Mouse (Mus musculus) small intestine, adult 2 months (tissue): ENCODE results near the gene Kdsr. TPM values are rescaled to one million over a fixed set of nuclear protein-coding genes. Genes with fewer than 3 reads are reported as not detected.

Source experiments
- H3K27ac ChIP-seq: fragments of 200-500 bp; 2 replicates; pipeline ENCODE4 v1.5.1; 2012; ENCODE audit warnings: low read depth, low read length, control low read depth, inconsistent platforms; ENCODE audit not compliant: insufficient read depth
- H3K27me3 ChIP-seq: fragments of 200-500 bp; 2 replicates; pipeline ENCODE4 v1.6.1; 2012; ENCODE audit warnings: mild to moderate bottlenecking, moderate library complexity, low read length, inconsistent platforms; ENCODE audit not compliant: control insufficient read depth, insufficient read depth
- H3K36me3 ChIP-seq: fragments of 200-500 bp; 2 replicates; pipeline ENCODE4 v1.6.1; 2012; ENCODE audit warnings: mild to moderate bottlenecking, low read length, control low read depth, inconsistent platforms; ENCODE audit not compliant: control insufficient read depth, insufficient read depth
- H3K4me1 ChIP-seq: fragments of 200-500 bp; 2 replicates; pipeline ENCODE4 v1.6.1; 2012; ENCODE audit warnings: low read length, inconsistent platforms, mixed read lengths; ENCODE audit not compliant: control insufficient read depth, insufficient read depth, insufficient read length
- H3K4me3 ChIP-seq: fragments of 200-500 bp; 2 replicates; pipeline ENCODE4 v1.5.1; 2012; ENCODE audit warnings: low read depth, mild to moderate bottlenecking, control low read depth, inconsistent platforms, low read length, moderate library complexity
- CTCF ChIP-seq: fragments of 200-500 bp; IDR thresholded peaks from 2 replicates; pipeline ENCODE4 v1.5.1; 2012; ENCODE audit warnings: low read depth, mild to moderate bottlenecking, control low read depth, inconsistent platforms, low read length, moderate library complexity, mixed read lengths; ENCODE audit not compliant: insufficient replicate concordance, insufficient read length; ENCODE audit errors: extremely low read depth
- POLR2A ChIP-seq: fragments of 200-500 bp; IDR thresholded peaks from 2 replicates; pipeline ENCODE4 v1.6.1; 2012; ENCODE audit warnings: low read depth, mild to moderate bottlenecking, control low read depth, inconsistent platforms, low read length, moderate library complexity
- WGBS: fragments of 180-500 bp; shearing (Covaris S2); methylation state at CpG from one replicate; pipeline ENCODE4 v1.1.7; 2018; 5-methylcytosine and 5-hydroxymethylcytosine counted together
- polyA plus RNA-seq: library from polyadenylated mRNA; depleted of rRNA; stranded (reverse); fragments of >200 nt; gene quantifications from 2 replicates; pipeline ENCODE4 v1.2.3, GENCODE M21; 2012

Gene Kdsr
- polyA plus RNA-seq, 1 experiment, result 12.1 TPM

DNA sequence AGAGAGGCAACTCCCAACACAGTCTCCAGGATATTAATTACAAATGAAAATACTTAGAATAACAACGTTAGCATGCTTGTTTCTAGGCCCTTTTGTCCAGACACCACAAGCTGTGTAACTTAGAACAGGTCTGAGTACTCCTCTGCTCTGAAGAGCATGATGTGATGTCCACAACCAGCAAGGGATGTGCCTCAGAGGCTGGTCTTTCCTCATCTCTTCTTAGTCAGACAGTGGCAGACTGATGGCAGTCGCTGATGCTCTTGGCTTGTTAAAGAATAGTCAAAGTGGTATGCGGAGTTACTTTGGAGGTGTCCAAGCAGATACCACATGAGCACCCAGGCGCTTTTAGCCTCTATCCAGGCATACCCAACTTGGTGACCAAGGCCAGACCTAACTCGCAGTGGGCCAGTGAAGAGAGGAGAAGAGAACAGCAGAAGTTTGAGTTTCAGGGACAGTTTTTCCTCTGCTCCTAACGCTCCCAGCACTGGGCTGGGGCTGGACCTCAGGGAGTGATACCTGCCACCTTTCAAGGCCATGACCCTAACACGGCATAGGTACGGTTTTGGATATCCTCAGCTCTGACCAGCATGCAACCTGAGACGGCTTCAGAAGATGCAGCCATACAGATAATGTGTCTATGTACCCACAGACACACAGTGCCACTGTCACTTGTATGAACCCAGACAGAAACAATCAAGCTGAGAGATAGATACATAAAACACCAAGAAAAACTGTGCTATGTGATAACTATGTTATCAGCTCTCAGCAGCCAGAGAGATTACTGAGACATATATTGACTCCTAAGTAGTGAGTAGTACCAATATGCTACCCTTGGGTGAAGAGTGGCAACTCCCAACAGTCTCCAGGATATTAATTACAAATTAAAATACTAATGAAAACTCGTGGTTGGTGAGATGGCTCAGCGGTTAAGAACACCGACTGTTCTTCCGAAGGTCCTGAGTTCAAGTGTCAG is 44.1 kb downstream of the Kdsr start:
- Histone ChIP-seq H3K36me3 (no peaks in the 10 kb centered on the region), H3K4me1 (peaks cover 5% of the 10 kb centered on the region), H3K27me3 (no peaks in the 10 kb centered on the region), H3K4me3 (no peak overlapping the region), H3K27ac (no peak overlapping the region)
- WGBS, result 92% methylated on average over 13 of the region's 13 CpGs
- no peak for TF ChIP-seq POLR2A
- TF ChIP-seq CTCF, result no peak

DNA sequence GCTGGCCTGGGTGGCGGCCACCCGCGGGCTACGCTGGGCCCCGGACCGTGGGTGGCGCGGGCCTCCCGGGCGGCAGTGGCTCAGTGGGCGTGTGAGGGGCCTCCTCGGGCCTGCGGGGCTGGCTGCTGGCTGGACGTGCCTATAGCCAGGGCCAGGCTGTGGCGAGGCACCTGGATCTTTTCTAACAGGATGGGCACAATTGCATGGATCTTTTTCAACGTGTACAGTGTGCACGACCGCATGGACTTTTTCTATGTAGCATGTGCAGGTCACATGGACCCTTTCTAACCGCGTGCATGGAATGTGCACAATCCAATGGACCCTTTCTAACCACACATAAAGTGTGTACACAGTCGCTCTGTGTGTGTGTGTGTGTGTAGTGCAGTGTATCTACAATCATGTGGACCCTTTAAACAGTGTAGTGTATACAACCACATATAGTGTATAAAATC is 45.0 kb downstream of the Kdsr start:
- Histone ChIP-seq H3K27me3 (no peaks in the 10 kb centered on the region), H3K4me3 (peak overlapping the region; percentile 87), H3K4me1 (peaks cover 5% of the 10 kb centered on the region), H3K27ac (0 out of 2 replicates have a peak overlapping the region, but pooled peaks have one; percentile 0), H3K36me3 (no peaks in the 10 kb centered on the region)
- TF ChIP-seq POLR2A (no peak), CTCF (no peak)
- 3% methylated on average over 21 of the region's 21 CpGs for WGBS

DNA sequence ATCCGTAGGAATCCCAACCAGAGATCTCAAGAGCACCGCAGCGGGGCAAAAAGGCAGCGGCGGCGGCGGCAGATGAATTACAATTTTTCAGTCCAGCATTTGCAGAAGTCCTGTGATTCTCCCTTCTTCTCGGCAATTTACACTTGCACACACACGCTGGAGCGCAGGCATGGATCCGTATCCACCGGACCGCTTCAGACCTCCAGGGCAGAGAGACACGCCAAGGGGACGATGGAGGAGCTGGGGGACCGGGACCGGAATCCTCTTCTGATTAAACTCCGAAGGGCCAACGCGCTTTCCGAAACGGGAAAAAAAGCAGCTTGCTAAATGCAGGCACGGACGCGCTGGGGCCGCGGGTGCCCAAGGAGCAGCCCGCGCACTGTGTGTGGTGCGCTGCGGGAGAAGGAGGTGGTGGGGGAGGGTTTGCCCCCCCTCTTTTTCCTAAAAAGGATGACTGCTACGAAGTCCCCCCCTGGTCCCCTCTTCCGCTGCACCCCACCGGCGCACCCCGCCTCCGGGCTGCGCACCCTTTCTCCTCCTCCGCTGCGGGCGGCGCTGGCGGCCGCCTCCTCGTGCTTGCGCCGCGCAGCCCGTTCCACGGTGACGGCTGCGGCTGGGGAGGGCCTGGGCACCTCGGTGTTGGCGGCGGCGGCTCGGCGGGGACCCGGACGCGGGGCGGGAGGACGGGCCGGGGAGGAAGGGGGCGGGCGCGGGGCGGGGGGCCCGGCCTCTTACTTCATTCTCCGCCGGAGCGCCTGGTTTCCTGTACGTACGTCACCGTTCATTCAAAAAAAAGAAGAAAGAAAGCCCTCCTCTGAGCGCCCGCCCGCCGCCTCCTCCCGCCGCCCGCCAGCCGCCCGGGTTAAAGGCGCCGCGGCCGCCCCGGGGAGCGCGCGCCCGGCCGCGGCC is 45.7 kb downstream of the Kdsr start, which contains the start of gene Bcl2:
TSS of gene Bcl2 (minus strand) at position 654 of the 909 bp plus-strand sequence.
- no peaks in the 10 kb centered on the region for H3K27me3 ChIP-seq
- peak within 1 kb of the TSS; percentile 42 for H3K27ac ChIP-seq
- no peaks in the 10 kb centered on the region for H3K36me3 ChIP-seq
- H3K4me3 ChIP-seq, result peak within 1 kb of the TSS; percentile 87
- no peak; the same call in 1 of the 2 replicates for TF ChIP-seq POLR2A
- no peak for TF ChIP-seq CTCF
- under 1% methylated on average over 82 of the region's 95 CpGs for WGBS
- peaks cover 5% of the 10 kb centered on the region for H3K4me1 ChIP-seq

DNA sequence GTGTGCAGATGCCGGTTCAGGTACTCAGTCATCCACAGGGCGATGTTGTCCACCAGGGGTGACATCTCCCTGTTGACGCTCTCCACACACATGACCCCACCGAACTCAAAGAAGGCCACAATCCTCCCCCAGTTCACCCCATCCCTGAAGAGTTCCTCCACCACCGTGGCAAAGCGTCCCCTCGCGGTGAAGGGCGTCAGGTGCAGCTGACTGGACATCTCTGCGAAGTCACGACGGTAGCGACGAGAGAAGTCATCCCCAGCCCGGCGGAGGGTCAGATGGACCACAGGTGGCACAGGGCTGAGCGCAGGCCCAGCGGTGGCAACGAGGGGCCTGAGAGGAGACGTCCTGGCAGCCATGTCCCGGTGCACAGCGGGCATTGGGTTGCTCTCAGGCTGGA is 47.2 kb downstream of the Kdsr start:
- H3K27me3 ChIP-seq, result no peaks in the 10 kb centered on the region
- H3K4me3 ChIP-seq, result peak overlapping the region; percentile 67
- no peaks in the 10 kb centered on the region for H3K36me3 ChIP-seq
- H3K4me1 ChIP-seq, result peaks cover 5% of the 10 kb centered on the region
- TF ChIP-seq CTCF (peak; percentile 70), POLR2A (no peak)
- peak overlapping the region; percentile 26 for H3K27ac ChIP-seq
- 3% methylated on average over 22 of the region's 22 CpGs for WGBS

DNA sequence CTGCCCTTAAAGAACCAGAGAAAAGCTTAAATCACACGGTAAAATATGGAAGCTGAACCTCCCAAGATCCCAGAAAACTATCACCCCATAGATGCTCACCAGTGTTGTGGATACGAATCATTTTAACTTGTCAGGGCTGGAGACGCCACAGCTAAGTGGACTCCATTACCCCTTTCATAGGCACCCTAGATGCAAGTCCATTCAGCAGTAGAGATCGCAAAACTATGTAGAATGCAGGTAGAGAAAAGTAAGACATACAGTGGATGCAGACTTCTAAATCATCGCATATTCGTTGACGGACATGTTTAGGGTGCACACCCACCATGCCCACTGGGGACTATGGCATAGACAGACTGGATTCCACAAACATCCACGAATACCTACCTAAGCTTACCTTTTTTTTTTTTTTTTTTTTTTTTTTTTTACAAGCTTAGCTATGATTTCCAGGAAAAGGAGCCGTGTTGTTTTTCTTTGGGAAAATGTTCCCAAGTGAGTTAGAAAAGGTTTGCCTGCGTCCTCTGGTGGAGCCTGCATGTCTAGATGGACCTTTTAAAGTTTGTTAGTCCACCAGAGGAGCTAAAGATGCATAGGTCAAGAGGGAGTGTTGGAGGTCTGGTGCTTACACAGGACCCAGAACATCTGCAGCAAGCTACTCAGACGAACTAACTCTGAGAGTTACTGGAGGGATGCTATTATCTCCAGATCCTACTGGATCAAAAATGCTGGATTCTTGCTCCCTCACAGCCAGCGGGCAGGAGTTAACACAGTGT is 48.0 kb downstream of the Kdsr start:
- TF ChIP-seq POLR2A (no peak), CTCF (no peak)
- peak overlapping the region; percentile 26 for H3K27ac ChIP-seq
- H3K4me3 ChIP-seq, result peak overlapping the region; percentile 67; the same call in 1 of the 2 replicates
- H3K27me3 ChIP-seq, result no peaks in the 10 kb centered on the region
- H3K36me3 ChIP-seq, result no peaks in the 10 kb centered on the region
- WGBS, result 53% methylated on average over 12 of the region's 12 CpGs
- peaks cover 5% of the 10 kb centered on the region for H3K4me1 ChIP-seq

DNA sequence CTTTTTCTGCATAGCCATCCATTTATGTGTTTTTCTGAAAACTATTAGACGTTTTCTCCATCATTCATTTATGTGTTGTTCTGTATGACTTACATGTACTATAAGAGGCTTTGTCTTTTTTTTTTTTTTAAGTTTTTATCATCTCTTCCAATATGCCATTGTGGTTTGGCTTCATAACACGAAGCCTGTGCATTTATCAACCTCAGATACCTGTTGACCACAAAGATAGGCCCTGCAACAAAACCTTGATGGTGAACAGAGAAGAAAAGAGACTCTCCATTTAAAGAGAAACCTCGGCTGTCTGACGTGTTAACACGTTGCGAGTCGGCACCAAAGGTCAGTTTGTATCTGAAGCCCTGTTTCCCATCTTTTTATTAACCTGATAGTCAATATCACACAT is 49.3 kb downstream of the Kdsr start:
- no peaks in the 10 kb centered on the region for H3K36me3 ChIP-seq
- WGBS, result 60% methylated on average over 7 of the region's 7 CpGs
- H3K27ac ChIP-seq, result no peak overlapping the region
- TF ChIP-seq CTCF (no peak), POLR2A (no peak)
- no peak overlapping the region for H3K4me3 ChIP-seq
- peaks cover 5% of the 10 kb centered on the region for H3K4me1 ChIP-seq
- no peaks in the 10 kb centered on the region for H3K27me3 ChIP-seq
